Mouse (Mus musculus) stomach, embryonic 14.5 days (tissue): ENCODE measurements at regions not wholly inside any gene's neighbourhood (a gene's known extent, or its start where the extent isn't known, plus 50 kb on each side); places are given as distances from the start of the nearest gene placed in this dataset.

Experiments used
- ATAC-seq: fragments of 200-750 bp; cut with Nextera tagmentation; 2 replicates; pipeline ENCODE4 v1.8.0; 2017; ENCODE audit warnings: low read depth, moderate TSS enrichment; ENCODE audit not compliant: insufficient number of reproducible peaks, insufficient read depth, low FRiP score
- H3K27ac ChIP-seq: fragments of 300-500 bp; sonication (generic); 2 replicates; pipeline ENCODE4 v1.5.1; 2014; ENCODE audit warnings: mild to moderate bottlenecking, low read length, moderate library complexity, mixed read lengths
- H3K27me3 ChIP-seq: fragments of 300-500 bp; sonication (generic); 2 replicates; pipeline ENCODE4 v1.6.1; 2014; ENCODE audit warnings: low read length, control low read depth, mixed read lengths; ENCODE audit not compliant: control insufficient read depth, insufficient read depth
- H3K36me3 ChIP-seq: fragments of 300-500 bp; sonication (generic); 2 replicates; pipeline ENCODE4 v1.6.1; 2014; ENCODE audit warnings: mild to moderate bottlenecking, control low read depth, low read length, moderate library complexity, mixed read lengths; ENCODE audit not compliant: control insufficient read depth, insufficient read depth
- H3K4me1 ChIP-seq: fragments of 300-500 bp; sonication (generic); 2 replicates; pipeline ENCODE4 v1.6.1; 2014; ENCODE audit warnings: low read length, control low read depth, mixed read lengths; ENCODE audit not compliant: control insufficient read depth, insufficient read depth
- H3K4me2 ChIP-seq: fragments of 300-500 bp; sonication (generic); replicated peaks from 2 replicates; pipeline ENCODE4 v1.6.1; 2014; ENCODE audit warnings: low read depth, low read length, control low read depth
- H3K4me3 ChIP-seq: fragments of 300-500 bp; sonication (generic); 2 replicates; pipeline ENCODE4 v1.5.1; 2014; ENCODE audit warnings: low read depth, low read length, control low read depth
- H3K9ac ChIP-seq: fragments of 300-500 bp; sonication (generic); replicated peaks from 2 replicates; pipeline ENCODE4 v1.6.1; 2014; ENCODE audit warnings: low read depth, mild to moderate bottlenecking, control low read depth, low read length, moderate library complexity, mixed read lengths
- H3K9me3 ChIP-seq: fragments of 300-500 bp; sonication (generic); 2 replicates; pipeline ENCODE4 v1.6.1; 2016; ENCODE audit warnings: low read depth, low read length, control low read depth; ENCODE audit not compliant: control insufficient read depth
- WGBS: fragments of 180-500 bp; shearing (Covaris S2); extraction: QIAGEN DNeasy Blood & Tissue Kit; methylation state at CpG from one replicate; pipeline ENCODE4 v1.1.7; 2014; 5-methylcytosine and 5-hydroxymethylcytosine counted together

GRCm38 (mm10) chr13:79387928-79388327 is 1188.4 kb upstream of the Nr2f1 start:
- no peaks in the 10 kb centered on the region for H3K36me3 ChIP-seq
- H3K9ac ChIP-seq: no peak overlapping the region

DNA sequence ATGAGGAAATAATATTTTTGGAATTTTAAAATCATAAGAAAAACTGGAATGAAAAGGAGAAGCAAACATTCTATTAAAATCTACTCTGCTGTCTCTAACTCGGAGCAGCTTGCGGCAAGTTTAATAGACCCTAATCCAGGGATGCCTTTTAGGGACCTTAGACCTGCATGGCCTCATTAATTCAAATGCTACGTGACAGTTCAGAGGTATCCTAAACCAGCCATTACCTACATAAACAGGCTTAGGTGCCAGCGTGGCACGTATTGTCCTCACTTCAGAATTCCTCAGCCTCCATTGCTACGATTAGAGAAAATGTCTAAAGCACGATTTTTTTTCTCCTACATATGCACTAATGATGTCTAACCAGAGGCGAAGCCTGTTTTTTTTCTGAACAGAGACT is 1141.9 kb upstream of the Nr2f1 start:
- H3K4me3 ChIP-seq: no peak overlapping the region
- H3K27me3 ChIP-seq: no peaks in the 10 kb centered on the region
- WGBS: 69% methylated on average over 8 of the region's 8 CpGs
- no peak overlapping the region for H3K27ac ChIP-seq
- H3K9ac ChIP-seq: no peak overlapping the region
- no peak overlapping the region for H3K4me2 ChIP-seq
- ATAC-seq: no peak
- H3K36me3 ChIP-seq: no peaks in the 10 kb centered on the region
- no peaks in the 10 kb centered on the region for H3K4me1 ChIP-seq
- H3K9me3 ChIP-seq: no peaks in the 10 kb centered on the region

More at GRCm38 (mm10) chr13:79387928-79388327, 1188.4 kb upstream of the Nr2f1 start:
- H3K27ac ChIP-seq: no peak overlapping the region
- H3K4me1 ChIP-seq: no peaks in the 10 kb centered on the region
- H3K4me3 ChIP-seq: no peak overlapping the region
- no peak for ATAC-seq
- H3K27me3 ChIP-seq: no peaks in the 10 kb centered on the region
- no peaks in the 10 kb centered on the region for H3K9me3 ChIP-seq
- no peak overlapping the region for H3K4me2 ChIP-seq

- WGBS: 64% methylated on average over 4 of the region's 4 CpGs
- Histone ChIP-seq H3K36me3 (no peaks in the 10 kb centered on the region), H3K27ac (no peak overlapping the region), H3K9me3 (no peaks in the 10 kb centered on the region), H3K27me3 (no peaks in the 10 kb centered on the region), H3K4me3 (no peak overlapping the region), H3K4me1 (no peaks in the 10 kb centered on the region), H3K9ac (no peak overlapping the region), H3K4me2 (no peak overlapping the region)
- no peak for ATAC-seq
Measured at GRCm38 (mm10) chr13:79340459-79340858, 1140.9 kb upstream of the Nr2f1 start.

DNA sequence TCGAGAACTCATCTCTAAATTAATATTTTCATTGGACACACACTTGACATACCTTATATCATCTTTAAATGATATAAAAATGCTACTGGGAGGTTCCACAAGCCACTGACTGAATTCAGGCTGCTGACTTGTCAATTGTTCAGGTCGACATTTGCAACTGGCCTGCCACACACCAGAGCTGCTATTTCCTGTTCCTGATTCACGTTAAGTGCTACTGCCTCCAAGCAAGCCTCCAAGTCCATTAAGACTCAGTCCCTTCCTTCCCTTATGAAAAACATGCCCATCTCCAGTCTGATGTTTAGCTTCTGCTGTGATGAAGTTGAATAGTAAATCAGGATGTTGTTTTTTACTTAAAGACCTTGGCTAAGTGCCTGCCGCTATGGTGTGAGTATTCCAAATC is 1140.2 kb upstream of the Nr2f1 start:
- H3K4me3 ChIP-seq: no peak overlapping the region
- H3K4me1 ChIP-seq: no peaks in the 10 kb centered on the region
- H3K27ac ChIP-seq: no peak overlapping the region
- 26% methylated on average over 4 of the region's 4 CpGs for WGBS
- H3K9ac ChIP-seq: no peak overlapping the region
- H3K27me3 ChIP-seq: no peaks in the 10 kb centered on the region
- no peak for ATAC-seq
- no peaks in the 10 kb centered on the region for H3K9me3 ChIP-seq
- no peaks in the 10 kb centered on the region for H3K36me3 ChIP-seq
- H3K4me2 ChIP-seq: no peak overlapping the region

DNA sequence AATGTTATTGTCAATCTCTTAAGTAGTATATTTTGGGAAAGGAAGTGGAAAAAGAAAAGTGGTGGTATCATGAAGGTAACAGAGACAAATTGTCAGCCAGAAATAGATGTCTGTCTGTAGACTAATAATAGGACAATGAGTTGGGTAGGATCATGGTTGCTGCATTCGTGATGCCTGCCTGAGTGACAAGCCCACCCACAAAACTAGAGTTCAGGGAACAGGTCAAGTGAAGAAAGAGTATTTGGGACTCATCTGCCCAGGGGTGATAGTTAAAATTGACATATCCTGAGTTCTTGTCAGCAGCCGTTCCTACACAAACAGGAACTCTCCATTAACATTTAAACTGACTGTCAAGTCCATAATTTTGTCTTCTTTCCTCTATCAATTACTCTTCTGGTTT is 1120.6 kb upstream of the Nr2f1 start:
- 31% methylated on average over 2 of the region's 2 CpGs for WGBS
- Histone ChIP-seq H3K4me3 (no peak overlapping the region), H3K27ac (no peak overlapping the region), H3K4me2 (no peak overlapping the region), H3K36me3 (no peaks in the 10 kb centered on the region), H3K9me3 (no peaks in the 10 kb centered on the region), H3K27me3 (no peaks in the 10 kb centered on the region), H3K4me1 (no peaks in the 10 kb centered on the region), H3K9ac (no peak overlapping the region)
- ATAC-seq: no peak

DNA sequence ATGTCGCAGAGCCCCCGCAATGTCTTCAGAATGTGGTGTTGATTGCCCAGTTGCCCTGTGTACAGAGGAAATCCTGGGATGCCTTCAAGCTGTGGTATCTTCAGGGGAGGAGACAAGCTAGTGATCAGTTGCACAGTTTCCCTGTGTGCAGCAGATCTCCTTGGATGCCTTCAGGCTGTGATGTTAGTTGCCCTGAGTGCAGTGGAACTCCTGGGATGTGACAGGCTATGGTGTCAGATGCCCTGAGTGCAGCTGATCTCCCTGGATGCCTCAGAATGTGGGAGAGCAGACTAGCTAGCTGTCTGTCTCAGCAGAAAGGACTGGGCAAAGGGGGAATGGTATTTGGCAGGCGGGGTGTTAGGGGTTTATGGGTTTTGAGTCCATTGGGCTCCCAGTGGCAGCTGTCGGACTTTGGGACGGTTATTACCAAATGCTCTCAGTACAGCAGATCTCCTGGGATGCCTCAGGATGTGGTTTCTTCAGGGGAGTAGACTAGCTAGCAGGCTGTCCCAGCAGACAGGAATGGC is 1110.1 kb upstream of the Nr2f1 start:
- Histone ChIP-seq H3K9ac (no peak overlapping the region), H3K4me1 (no peaks in the 10 kb centered on the region), H3K4me2 (no peak overlapping the region), H3K9me3 (no peaks in the 10 kb centered on the region), H3K27me3 (no peaks in the 10 kb centered on the region), H3K36me3 (no peaks in the 10 kb centered on the region), H3K4me3 (no peak overlapping the region), H3K27ac (no peak overlapping the region)
- no peak for ATAC-seq
- WGBS: 94% methylated on average over 5 of the region's 5 CpGs

- no peaks in the 10 kb centered on the region for H3K4me1 ChIP-seq
- ATAC-seq: no peak
- H3K27me3 ChIP-seq: no peaks in the 10 kb centered on the region
- no peak overlapping the region for H3K4me3 ChIP-seq
- no peaks in the 10 kb centered on the region for H3K36me3 ChIP-seq
- 73% methylated on average over 6 of the region's 6 CpGs for WGBS
- H3K27ac ChIP-seq: no peak overlapping the region
- H3K4me2 ChIP-seq: no peak overlapping the region
- no peaks in the 10 kb centered on the region for H3K9me3 ChIP-seq
- no peak overlapping the region for H3K9ac ChIP-seq
Measured at GRCm38 (mm10) chr13:79297225-79297710, 1097.7 kb upstream of the Nr2f1 start.

DNA sequence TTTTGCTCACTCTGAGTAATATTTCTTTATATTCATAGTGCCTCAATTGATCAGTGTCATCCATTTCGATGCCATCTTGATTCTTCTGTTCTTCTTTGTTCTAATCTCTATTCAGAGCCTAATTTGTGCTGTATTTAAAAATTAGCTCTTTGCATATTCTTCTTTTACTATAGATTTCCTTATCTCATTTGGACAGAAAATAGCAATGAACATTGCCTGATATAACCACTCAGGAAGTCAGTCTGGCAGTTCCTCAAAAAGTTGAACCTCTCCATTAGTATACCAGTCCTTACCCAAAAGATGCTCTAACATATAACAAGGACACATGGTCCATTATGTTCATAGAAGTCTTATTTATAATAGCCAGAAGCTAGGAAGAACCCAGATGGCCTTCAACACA is 1088.5 kb upstream of the Nr2f1 start:
- no peak for ATAC-seq
- H3K9me3 ChIP-seq: no peaks in the 10 kb centered on the region
- H3K4me2 ChIP-seq: no peak overlapping the region
- H3K27me3 ChIP-seq: no peaks in the 10 kb centered on the region
- H3K9ac ChIP-seq: no peak overlapping the region
- 95% methylated on average over 1 of the region's 1 CpGs for WGBS
- no peaks in the 10 kb centered on the region for H3K36me3 ChIP-seq
- H3K4me3 ChIP-seq: no peak overlapping the region
- H3K27ac ChIP-seq: no peak overlapping the region
- no peaks in the 10 kb centered on the region for H3K4me1 ChIP-seq

DNA sequence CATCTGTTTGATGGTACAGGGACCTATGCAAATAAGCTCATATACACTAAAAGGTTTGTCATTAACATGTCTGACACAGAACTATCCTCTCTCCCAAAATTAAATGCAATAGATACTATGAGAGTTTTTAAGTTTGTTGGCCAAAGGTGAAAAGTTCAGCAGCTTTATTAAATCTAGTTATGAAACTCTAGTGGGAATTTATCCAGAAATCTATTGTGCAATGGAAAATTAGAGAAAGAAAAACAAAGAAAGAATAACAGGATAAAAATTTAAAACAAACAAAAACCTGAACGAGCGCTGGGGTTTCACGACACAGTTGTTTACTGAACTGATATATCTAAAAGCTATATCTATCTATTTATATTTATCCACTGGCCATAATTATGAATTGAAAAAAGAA is 1086.6 kb upstream of the Nr2f1 start:
- H3K27ac ChIP-seq: no peak overlapping the region
- H3K27me3 ChIP-seq: no peaks in the 10 kb centered on the region
- no peak overlapping the region for H3K9ac ChIP-seq
- H3K9me3 ChIP-seq: no peaks in the 10 kb centered on the region
- WGBS: 69% methylated on average over 3 of the region's 3 CpGs
- H3K4me2 ChIP-seq: no peak overlapping the region
- no peaks in the 10 kb centered on the region for H3K4me1 ChIP-seq
- no peak overlapping the region for H3K4me3 ChIP-seq
- no peak for ATAC-seq
- H3K36me3 ChIP-seq: no peaks in the 10 kb centered on the region
